Mouse (Mus musculus): ENCODE data around the gene Orc2.

Gene Orc2

GRCm38 (mm10) chr1:58423371-58424248 is 81.3 kb downstream of the Orc2 start, which contains the start of gene Clk1:
TSS of gene Clk1 (minus strand) at chr1:58424066.
- peak; percentile 98 to 99 for DNase-seq

GRCm38 (mm10) chr1:58422879-58423278 is 82.0 kb downstream of the Orc2 start:
- peak in 1 of 2 experiments; percentile 28 for DNase-seq

GRCm38 (mm10) chr1:58420961-58421360 is 83.9 kb downstream of the Orc2 start:
- peak; percentile 70 to 73 for DNase-seq

- DNase-seq = no peak
These were observed 84.9 kb downstream of the Orc2 start for GRCm38 (mm10) chr1:58420032-58420431.

GRCm38 (mm10) chr1:58416048-58416447 is 88.9 kb downstream of the Orc2 start:
- no peak for DNase-seq

GRCm38 (mm10) chr1:58415442-58415841 is 89.5 kb downstream of the Orc2 start:
- DNase-seq = no peak

Data from cerebellum, postnatal 36 days (tissue).